Mouse (Mus musculus): Measurements from ENCODE around the gene Ranbp9.
A peak's percentile ranks its signal among the peaks of the same experiment; 100 is the strongest.

Ranbp9 gene

DNA sequence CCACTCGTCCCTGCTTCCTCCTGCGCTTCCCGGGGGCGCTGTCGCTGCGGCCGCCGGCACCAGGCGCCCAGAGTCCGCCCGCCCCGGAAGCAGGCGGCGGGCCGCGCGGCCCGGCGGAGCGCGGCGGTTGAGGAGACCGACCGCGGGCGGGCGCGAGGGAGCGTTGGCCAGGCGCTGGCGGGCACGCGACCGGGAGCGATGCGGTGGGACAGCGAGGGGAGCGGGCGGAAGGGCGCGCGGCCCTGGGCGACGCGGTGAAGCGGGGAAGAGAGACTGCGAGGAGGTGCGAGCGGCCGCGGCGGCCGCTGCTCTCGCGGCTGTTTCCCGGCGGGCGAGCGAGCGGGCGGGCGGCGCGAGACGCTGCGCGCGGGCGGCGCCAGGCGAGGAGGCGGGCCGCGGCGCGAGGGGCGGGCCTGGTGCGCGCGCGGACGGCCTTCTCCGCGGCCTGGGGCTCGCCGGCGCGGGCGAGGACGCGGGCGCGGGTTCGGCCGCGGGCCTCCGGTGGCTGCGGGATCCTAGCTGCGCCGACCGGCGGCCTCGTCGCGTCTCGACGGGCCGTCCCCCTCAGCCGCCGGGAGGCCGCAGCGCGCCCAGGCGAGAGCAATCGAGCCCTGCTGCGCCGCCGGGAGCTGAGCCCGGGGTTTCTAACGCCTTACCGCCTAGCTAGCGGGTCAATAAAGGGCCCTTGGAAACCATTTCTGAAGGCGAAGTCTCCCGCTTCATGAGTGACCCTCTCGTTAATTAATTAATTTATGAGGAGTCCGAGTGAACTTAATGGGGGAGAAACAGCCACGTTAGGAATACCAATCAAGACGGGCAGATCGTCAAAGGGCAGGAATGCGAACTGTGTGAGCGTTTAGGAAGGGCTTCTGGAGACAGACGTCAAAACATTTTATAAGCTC, at the start of gene Ranbp9:
Gene Ranbp9, minus strand, starts transcription at position 326 of the 902 bp plus-strand sequence.
- peak; percentile 78 for DNase-seq (ENCODE audit: low spot score)

DNA sequence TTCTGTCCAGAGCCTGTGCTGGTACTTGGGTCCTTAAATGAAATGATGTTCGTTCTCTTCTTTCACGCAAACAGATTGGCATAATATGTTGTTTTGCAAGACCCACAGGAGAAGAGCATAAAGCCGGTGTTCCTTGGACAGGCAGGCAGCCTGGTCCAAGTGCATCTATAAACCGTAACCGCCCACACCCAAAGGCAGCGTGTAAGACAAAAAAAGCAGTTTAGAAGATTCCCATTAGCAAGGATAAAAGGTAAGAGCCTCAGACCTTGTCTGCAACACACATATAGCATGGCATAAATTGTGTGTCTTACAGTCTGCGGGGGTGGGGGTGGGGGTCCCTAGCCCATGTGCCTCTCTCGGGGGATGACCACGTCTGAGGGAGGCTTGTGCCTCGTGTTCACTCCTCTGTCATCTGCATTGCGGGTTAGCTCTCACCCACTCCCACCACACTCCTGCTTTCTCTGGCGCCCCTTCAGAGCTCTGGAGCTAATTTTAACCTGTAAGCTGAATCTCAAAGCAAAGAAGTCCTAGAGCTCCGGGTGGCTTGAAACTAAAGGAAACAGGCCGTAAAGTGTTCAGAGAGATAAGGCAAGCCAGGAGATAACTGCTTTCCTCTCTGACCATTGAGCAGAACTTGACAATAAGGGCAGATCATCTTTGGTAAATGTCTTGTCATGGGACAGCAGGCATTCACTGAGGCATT, 49.2 kb upstream of the Ranbp9 start:
- no peak for DNase-seq (ENCODE audit: low spot score)

DNA sequence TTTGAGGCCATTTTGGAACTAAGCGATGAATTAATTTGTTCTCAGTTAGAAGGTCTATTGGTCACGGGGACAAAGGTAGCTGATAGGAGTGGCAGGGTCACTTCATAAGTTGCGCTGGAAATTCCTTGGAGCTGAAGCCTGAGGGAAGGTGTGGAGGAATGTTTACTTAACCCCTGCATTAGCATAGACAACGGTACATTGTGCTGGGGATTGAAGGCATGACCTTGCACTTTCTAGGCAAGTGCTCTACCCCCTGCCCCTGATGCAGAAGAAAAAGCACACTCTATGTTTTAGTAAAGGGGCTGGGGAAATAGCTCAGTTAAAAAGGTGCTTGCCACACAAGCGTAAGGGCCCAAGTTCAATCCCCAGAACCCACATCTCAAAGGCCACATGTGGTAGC, 45.2 kb upstream of the Ranbp9 start:
- peak; percentile 36 for DNase-seq (ENCODE audit: low spot score)

DNA sequence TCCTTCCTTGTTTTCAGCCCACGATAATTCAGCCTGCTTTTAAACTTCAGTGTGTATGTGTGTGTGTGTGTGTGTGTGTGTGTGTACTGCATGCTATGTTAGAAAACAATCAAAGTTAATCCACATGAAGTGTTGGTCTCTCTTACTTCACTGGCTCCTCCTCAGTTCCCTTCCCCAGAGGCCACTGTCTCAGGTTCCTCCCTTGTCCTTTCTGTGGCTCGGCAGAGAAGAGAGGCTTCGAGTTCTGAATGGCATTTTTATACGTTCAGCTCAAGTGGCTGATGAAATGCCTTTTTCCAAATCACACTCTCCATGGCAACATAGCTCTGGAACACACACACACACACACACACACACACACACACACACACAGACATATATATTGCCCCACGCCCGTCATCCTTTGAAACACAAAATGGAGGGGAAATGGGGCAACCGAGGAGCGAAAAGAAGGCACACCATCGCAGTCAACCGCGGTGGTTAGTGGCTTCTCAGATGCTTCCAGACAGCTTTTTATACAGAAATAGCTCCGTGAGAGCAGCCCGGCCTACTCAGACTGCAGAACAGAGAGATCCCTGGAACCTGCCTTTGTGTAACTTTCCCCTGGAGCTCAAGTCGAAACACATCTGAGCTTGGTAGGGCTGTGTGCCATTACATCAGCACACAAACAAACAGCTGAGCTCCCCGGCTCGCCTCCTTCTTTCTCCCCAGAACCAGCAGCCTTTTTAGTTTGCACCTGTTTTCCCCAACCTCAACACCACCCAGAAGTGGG, 44.5 kb upstream of the Ranbp9 start:
- DNase-seq (ENCODE audit: low spot score) = no peak

DNA sequence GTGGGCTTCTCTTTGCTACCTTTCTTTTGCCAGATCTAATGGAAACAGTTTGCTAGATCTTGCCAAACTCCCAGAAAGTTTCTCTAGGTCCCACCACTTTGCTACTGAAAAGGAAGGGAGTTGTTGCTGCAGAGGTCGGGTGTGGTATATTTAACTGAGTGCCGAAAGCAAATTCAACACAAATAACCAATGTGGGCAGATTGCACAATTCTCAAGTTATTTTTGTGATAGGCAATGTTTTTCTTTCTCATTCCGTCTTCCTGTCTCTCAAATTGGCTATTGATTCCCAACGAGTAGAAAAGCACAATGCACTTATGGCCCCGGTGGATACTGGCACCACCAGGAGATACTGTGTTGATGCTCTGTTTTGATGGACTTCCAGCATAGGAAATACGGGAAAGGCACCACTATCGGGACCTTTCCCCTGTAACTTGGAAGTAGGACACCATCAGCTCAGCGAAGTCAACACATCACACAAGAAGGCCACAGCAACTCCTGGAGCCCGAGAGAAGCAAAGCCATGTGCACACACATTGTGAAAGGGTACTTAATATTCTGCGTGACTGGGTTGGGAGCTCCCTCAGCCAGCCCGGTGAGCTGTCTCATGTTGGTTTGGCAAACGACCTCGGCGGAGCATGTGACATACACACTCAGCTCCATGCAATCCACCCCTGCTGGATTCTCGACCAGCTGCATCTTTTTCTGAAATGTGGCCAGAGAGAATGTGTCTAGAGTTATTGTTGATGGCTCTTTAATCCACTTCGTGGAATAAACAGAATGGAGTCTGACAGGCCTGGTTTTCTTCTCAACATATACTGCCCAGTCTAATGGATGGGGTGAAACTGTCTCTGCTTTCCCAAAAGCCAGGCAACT, 43.6 kb upstream of the Ranbp9 start:
- no peak for DNase-seq (ENCODE audit: low spot score)

DNA sequence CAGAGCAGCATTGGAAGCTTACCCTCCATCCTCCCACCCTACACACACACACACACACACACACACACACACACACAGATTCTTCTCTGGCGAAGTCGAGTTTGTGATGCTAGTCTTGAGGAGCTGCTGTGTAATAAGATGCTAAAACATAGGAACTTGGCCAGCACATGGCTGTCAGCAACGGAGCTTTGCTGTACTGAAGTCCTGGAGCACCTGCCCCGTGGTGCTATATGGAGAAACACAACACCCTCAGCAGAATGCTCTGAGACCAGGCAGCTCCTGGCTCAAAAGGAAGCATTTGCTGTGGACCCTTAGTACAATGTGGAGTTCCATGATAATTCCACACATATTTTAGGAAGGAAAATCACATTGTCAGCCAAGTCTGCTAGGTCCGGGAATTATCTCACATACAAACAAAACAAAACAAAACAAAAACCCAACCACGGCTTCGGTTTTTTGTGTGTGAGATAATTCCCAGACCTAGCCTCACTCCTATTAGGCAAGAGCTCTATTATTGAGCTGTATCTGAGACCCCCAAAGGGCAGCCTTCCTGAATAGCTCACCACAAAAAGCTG, 42.9 kb upstream of the Ranbp9 start:
- no peak for DNase-seq (ENCODE audit: low spot score)

DNA sequence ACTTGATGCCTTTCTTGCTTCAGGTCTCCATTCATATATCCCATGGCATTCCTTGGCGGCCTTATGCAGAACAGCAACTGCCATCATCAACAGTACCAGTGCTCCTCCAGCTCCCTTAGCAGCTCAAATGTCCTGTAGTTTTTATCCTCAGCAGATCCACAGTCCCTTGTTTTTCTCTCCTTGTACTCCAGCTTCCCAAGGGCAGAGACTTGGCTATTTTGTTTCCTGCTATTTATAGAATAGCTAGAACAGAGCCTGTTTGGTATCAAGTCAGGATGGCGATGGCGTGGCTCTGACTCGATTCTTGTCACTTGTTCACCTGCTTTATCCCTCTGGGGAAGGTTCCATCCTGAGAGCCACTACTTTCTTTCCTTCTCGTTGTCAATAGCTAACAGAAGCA, 40.9 kb upstream of the Ranbp9 start:
- DNase-seq (ENCODE audit: low spot score) = no peak

DNA sequence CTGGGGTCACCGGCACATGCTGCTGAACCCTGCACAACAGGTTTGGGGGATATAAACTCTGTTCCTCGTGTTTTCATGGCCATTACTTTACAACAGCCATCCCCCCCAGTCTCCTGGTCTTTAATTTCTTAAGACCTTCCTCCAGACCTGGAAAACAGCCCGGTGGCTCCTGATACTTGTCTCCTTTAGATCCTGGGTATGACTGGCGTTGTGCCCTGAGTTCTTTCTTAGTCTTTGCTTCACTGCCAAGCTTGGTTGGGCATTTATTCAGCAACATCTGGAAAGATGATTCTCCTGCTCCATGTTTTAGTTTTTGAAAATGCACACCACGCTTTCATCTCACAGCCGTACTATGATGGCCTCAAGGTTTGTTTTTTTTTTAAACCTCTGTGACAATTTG, 38.2 kb upstream of the Ranbp9 start:
- DNase-seq (ENCODE audit: low spot score) = no peak

DNA sequence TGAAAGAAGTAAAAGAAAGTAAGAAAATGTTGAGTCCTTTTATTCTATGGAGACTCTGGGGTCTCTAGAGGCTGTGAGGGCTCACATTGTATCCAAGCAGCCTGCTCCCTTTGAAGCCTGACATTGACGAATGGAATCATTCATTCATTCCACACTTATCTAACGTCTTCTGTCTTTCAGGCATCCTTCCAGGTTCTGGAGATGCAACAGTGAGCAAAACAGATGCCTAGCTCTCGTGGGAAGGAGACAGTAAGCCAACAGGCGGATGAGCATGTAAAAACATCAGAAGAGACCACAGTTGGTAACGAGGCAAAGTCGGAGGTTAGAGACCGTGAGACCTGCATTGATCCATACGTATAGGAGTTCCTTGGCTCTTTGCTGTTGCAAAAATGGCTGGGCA, 36.3 kb upstream of the Ranbp9 start:
- no peak for DNase-seq (ENCODE audit: low spot score)

DNA sequence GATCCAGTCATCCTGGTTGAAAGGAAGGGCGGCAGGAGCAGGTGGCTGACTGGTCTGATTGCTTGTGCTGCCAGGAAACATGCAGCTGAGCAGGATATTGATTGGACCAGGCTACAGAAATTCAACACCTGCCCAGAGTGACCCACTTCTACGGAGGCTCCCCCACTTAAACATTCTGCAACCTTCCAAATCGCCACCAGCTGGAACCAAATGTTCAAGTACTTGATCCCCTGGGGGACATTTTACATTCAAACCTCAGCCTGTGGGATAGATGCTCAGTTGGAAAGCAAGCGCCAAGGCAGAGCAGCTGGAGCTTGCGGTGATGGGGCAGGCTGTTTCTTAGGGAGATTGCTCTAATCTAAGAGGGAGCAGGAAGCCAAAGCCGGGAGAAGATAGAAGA, 35.8 kb upstream of the Ranbp9 start:
- DNase-seq (ENCODE audit: low spot score) = no peak

DNA sequence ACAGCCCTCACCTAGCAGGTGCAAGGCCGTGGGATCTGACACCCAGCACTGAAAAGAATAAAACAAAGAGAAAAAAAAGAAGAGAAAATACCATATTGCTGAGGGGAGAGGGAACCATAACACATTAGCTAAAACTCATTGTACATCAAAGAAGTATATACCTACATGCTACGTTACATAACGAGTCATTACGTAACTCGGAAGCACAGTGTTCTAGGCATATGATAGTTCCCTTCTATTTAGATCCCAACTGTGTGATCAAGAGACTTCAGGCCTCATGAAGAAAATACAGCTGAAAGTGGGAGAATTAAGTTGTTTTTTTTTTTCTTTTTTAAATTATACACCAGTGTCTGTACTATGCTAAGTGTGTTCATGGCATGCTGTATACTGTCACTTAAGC, 35.0 kb upstream of the Ranbp9 start:
- no peak for DNase-seq (ENCODE audit: low spot score)

DNA sequence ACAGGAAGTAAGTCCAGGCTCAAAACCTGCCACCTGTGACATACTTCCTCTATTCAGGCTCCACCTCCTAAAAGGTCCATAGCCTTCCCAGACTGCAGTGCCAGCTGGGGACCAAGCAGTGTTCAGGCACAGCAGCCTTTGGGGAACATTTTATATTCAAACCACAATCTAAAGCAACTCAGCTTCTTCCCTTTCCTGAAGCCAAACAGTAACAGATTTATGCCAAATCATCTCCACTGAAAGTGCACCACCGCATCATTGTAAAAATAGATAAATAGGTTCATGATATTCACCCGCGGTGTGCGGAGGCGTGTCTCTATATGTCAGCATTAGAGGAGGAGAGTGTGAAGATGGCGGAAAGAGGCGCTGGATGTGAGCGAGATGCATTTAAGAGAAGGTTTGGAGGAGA, 33.9 kb upstream of the Ranbp9 start:
- DNase-seq (ENCODE audit: low spot score) = no peak

DNA sequence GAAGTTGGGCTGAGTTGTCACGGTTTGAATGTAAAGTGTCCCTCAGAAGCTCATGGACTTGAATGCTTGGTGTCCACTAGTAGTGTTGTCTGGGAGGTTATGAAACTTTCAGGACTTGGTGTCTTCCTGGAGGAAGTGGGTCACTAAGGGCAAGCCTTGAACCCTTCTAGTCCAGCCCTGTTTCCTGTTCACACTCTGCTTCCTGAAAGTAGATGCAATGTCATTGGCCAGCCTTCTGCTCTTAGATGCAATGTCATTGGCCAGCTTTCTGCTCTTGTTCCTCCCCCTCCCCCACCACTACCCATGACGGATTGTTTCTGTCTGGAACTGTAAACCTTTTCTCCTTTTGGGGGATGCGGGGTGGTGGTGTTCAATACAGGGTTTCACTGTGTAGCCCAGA, 31.7 kb upstream of the Ranbp9 start:
- no peak for DNase-seq (ENCODE audit: low spot score)

DNA sequence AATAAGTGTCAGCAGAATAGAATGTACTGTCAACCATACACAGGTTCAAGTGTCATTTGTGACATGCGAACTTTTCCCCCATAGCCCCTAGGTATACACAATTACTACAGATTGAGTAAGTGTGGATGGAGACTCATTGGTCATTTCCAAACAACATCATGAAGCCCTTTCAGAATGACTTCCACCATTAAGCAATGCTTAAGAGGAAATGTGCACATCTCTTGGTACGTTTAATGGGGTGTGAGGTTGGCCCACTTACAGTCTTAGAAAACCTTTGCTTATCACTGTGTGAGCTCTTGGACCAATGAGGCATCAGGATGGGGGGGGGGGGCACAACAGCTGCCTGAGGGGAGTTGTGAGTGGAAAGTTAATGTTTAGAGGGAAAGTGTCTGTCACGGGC, 24.7 kb upstream of the Ranbp9 start:
- no peak for DNase-seq (ENCODE audit: low spot score)

DNA sequence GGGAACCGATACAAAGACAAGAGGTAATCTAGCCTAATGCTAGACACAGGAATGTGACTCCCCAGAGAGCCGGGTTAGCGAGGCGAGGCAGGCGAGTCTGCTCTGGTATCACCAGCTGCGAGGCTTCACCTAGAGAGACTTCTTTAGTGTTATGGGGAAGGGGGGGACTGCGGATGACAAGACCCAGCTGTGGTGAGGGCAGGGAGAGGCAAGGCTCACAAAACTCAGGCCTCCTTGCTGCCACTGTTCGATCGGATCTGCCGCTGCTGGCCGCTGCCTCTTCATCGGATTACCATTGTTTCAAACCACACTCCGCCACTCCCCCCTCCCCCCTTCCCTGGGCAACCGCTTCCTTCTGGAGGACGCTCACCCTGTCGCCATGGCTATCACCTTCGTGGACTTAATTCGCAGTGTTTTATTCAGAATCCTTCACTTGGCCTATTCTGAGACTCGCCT, 22.3 kb upstream of the Ranbp9 start:
- peak; percentile 40 for DNase-seq (ENCODE audit: low spot score)

DNA sequence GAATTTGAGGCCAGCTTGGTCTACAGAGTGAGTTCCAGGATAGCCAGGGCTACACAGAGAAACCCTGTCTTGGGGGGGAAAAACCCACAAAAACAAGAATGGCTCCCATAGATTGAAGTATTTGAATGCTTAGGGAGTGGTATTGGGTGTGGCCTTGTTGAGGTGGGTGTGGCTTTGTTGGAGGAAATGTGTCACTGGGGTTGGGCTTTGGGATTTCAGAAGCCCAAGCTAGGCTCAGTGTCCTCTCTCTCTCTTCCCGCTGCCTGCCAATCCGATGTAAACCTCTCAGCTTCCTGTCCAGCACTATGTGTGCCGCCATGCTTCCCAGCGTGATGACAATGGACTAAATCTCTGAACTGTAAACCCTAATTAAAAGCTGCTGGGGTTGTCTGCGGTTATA, 20.5 kb upstream of the Ranbp9 start:
- no peak for DNase-seq (ENCODE audit: low spot score)

DNA sequence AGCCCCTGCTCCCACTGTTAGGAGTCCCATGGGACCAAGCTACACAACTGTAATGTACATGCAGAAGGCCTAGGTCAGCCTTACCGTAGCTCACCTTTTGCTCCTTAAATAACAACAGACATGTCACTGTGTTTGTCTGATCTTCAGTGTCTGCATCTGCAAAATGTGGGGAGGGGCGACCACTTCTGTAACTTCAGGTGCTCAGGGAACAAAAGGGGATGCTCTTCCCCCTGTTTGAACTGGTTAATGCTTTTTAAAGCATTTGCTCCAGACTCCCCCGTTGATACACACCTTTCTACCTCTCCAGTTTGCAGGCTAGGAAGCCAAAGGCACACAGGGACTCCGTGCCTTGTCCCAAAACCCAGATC, 19.4 kb upstream of the Ranbp9 start:
- DNase-seq (ENCODE audit: low spot score) = no peak

DNA sequence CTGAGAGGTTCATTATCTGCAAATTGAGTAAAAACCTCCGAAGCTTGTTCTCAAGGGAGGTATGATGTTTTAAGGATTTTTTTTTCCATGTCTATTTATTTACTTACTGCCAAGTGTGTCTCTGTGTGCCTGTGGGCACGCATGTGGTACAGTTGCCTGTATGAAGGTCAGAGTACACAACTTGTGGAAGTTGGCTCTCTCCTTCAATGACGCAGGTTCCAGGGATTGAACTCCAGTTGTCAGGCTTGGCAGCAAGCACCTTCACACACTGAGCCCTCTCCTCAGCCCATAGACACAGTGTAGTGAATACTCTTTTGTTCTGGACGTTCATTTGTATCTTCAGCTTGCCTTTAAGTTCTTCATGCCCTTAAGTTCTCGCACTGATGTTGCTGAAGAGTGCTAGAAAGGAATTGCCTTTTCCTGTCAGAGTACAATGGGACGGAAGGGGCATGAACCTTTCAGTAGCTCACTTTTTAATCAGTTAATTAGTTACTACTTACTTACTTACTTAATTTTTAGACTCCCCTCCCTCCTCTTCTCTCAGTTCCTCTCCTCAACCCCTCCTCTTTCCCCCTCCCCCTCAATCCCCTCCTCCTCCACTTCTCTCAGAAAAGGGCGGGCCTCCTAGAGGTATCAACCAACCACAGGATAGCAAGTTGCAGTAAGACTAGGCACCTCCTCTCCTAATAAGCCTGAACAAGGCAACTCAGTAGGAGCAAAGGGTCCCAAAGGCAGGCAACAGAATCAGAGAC, 18.8 kb upstream of the Ranbp9 start:
- no peak for DNase-seq (ENCODE audit: low spot score)

DNA sequence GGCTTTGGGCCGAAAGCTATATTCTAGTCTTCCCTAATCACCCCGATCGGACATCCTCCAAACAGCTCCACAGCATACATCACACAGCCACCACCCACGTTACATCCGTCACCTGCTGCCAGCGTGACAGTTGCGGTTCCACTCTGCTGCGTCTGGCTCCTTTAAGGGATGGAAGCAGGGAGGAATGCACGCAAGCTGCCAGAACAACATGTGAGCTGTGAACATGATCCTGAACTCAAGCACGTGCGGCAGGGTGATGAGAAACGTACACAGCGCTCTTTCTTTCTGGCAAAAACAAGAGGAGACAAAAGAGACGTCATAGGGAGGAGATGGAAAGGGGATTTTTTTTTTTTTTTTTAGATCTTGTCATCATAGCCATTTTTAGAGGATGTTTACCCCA, 17.8 kb upstream of the Ranbp9 start:
- DNase-seq (ENCODE audit: low spot score) = no peak

DNA sequence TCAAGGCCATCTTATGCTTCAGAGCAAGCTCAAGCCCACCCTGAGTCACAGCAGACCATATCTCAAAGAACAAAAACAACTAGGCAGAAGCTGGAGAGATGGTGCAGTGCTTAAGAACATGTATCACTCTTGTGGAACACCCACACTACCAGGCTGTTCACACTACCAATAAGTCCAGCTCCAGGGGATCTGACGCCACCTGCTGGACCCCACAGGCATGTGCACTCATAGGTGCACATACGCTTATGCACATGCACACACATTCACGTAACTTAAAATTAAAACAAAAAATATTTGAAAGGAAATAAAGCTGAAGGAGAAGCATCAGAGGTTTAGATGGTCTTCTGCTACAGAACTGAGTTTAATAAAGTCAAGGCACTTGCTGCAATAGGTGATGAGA, 16.7 kb upstream of the Ranbp9 start:
- DNase-seq (ENCODE audit: low spot score) = no peak

DNA sequence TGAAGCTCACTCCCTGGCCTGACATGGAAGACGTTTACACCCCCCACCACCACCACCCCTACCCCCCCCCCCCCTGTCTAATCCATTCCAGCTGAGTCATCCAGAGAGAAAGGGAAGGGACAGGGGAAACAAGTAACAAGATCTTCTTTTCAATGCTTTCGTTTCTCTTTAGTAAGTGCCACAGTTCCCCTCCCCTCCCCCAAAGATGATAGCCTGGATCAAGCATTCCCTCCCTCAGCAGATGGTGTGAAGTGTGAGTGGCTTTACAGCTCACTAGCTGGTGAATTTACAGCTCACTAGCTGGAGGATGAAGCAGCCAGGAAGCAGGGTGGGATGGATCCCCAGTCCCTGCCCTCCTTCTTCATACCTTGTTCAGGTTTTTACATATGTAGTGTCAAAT, 15.6 kb upstream of the Ranbp9 start:
- no peak for DNase-seq (ENCODE audit: low spot score)
